Mouse (Mus musculus): Measurements from ENCODE around the gene Gm8020. TPM values are rescaled to one million over a fixed set of nuclear protein-coding genes. Genes with fewer than 3 reads are reported as not detected.
"Not testable (repeated sequence)": the region's sequence is repeated elsewhere in the genome, so short reads cannot be mapped to it uniquely, and the experiment has no call there.

The Gm8020 gene
- not detected in 2 replicates for total RNA-seq (2012; rRNA removed)

- in situ Hi-C loops (cut with MboI; ENCODE audit: low sequenced_read_pairs in 2 of 2, unreplicated experiment in 2 of 2); H3K4me3 ChIP-seq (ENCODE audit: insufficient read depth in 1 of 2, low read depth in 1 of 2, low read length in 2 of 2, poor library complexity in 1 of 2, severe bottlenecking in 1 of 2); H3K36me3 ChIP-seq (ENCODE audit: control insufficient read depth, insufficient read depth, low read length, poor library complexity, severe bottlenecking); H3K4me1 ChIP-seq (ENCODE audit: control insufficient read depth in 2 of 2, insufficient read depth in 2 of 2, low read length in 2 of 2, poor library complexity in 1 of 2); DNase-seq (ENCODE audit: low read depth, low spot score); H3K9me3 ChIP-seq (ENCODE audit: control insufficient read depth, insufficient read depth, low read depth, low read length); H3K27ac ChIP-seq (ENCODE audit: insufficient read depth, low read depth, low read length, poor library complexity, severe bottlenecking); H3K9ac ChIP-seq (ENCODE audit: insufficient read depth, low read depth, low read length, poor library complexity, severe bottlenecking): not testable (repeated sequence)
These were observed at the start of gene Gm8020 for GRCm38 (mm10) chr14:42502249-42502648. TSS of gene Gm8020 (minus strand) at chr14:42502349.

- in situ Hi-C loops (cut with MboI; ENCODE audit: low sequenced_read_pairs in 2 of 2, unreplicated experiment in 2 of 2); H3K4me1 ChIP-seq (ENCODE audit: control insufficient read depth in 2 of 2, insufficient read depth in 2 of 2, low read length in 2 of 2, poor library complexity in 1 of 2); H3K9me3 ChIP-seq (ENCODE audit: control insufficient read depth, insufficient read depth, low read depth, low read length); H3K36me3 ChIP-seq (ENCODE audit: control insufficient read depth, insufficient read depth, low read length, poor library complexity, severe bottlenecking); H3K27ac ChIP-seq (ENCODE audit: insufficient read depth, low read depth, low read length, poor library complexity, severe bottlenecking): not testable (repeated sequence)
- 0 out of 2 replicates have a peak overlapping the region, but pooled peaks have one; percentile 38 for H3K9ac ChIP-seq (ENCODE audit: insufficient read depth, low read depth, low read length, poor library complexity, severe bottlenecking)
- DNase-seq (ENCODE audit: low read depth, low spot score) = peak; percentile 33
- H3K4me3 ChIP-seq (ENCODE audit: insufficient read depth in 1 of 2, low read depth in 1 of 2, low read length in 2 of 2, poor library complexity in 1 of 2, severe bottlenecking in 1 of 2) = peak overlapping the region in 1 of 2 experiments; percentile 50; a peak in 2 of 4 replicates
These were observed 41.1 kb upstream of the Gm8020 start for GRCm38 (mm10) chr14:42543170-42543701.

- H3K36me3 ChIP-seq (ENCODE audit: control insufficient read depth, insufficient read depth, low read length, poor library complexity, severe bottlenecking); H3K27ac ChIP-seq (ENCODE audit: insufficient read depth, low read depth, low read length, poor library complexity, severe bottlenecking); H3K9ac ChIP-seq (ENCODE audit: insufficient read depth, low read depth, low read length, poor library complexity, severe bottlenecking); DNase-seq (ENCODE audit: low read depth, low spot score); in situ Hi-C loops (cut with MboI; ENCODE audit: low sequenced_read_pairs in 2 of 2, unreplicated experiment in 2 of 2); H3K4me1 ChIP-seq (ENCODE audit: control insufficient read depth in 2 of 2, insufficient read depth in 2 of 2, low read length in 2 of 2, poor library complexity in 1 of 2); H3K9me3 ChIP-seq (ENCODE audit: control insufficient read depth, insufficient read depth, low read depth, low read length): not testable (repeated sequence)
- peak overlapping the region in 1 of 2 experiments; percentile 21; a peak in 1 of 4 replicates for H3K4me3 ChIP-seq (ENCODE audit: insufficient read depth in 1 of 2, low read depth in 1 of 2, low read length in 2 of 2, poor library complexity in 1 of 2, severe bottlenecking in 1 of 2)
These were observed 40.4 kb upstream of the Gm8020 start for GRCm38 (mm10) chr14:42542316-42543169.

- H3K4me3 ChIP-seq (ENCODE audit: insufficient read depth in 1 of 2, low read depth in 1 of 2, low read length in 2 of 2, poor library complexity in 1 of 2, severe bottlenecking in 1 of 2); in situ Hi-C loops (cut with MboI; ENCODE audit: low sequenced_read_pairs in 2 of 2, unreplicated experiment in 2 of 2); H3K4me1 ChIP-seq (ENCODE audit: control insufficient read depth in 2 of 2, insufficient read depth in 2 of 2, low read length in 2 of 2, poor library complexity in 1 of 2); H3K36me3 ChIP-seq (ENCODE audit: control insufficient read depth, insufficient read depth, low read length, poor library complexity, severe bottlenecking); H3K9me3 ChIP-seq (ENCODE audit: control insufficient read depth, insufficient read depth, low read depth, low read length); DNase-seq (ENCODE audit: low read depth, low spot score); H3K27ac ChIP-seq (ENCODE audit: insufficient read depth, low read depth, low read length, poor library complexity, severe bottlenecking); H3K9ac ChIP-seq (ENCODE audit: insufficient read depth, low read depth, low read length, poor library complexity, severe bottlenecking): not testable (repeated sequence)
These were observed 22.0 kb upstream of the Gm8020 start, which contains the start of gene Gm8024 for GRCm38 (mm10) chr14:42524182-42524581. TSS of gene Gm8024 (minus strand) at chr14:42524282.

- H3K9ac ChIP-seq (ENCODE audit: insufficient read depth, low read depth, low read length, poor library complexity, severe bottlenecking); in situ Hi-C loops (cut with MboI; ENCODE audit: low sequenced_read_pairs in 2 of 2, unreplicated experiment in 2 of 2); H3K36me3 ChIP-seq (ENCODE audit: control insufficient read depth, insufficient read depth, low read length, poor library complexity, severe bottlenecking); H3K9me3 ChIP-seq (ENCODE audit: control insufficient read depth, insufficient read depth, low read depth, low read length); H3K4me1 ChIP-seq (ENCODE audit: control insufficient read depth in 2 of 2, insufficient read depth in 2 of 2, low read length in 2 of 2, poor library complexity in 1 of 2); H3K4me3 ChIP-seq (ENCODE audit: insufficient read depth in 1 of 2, low read depth in 1 of 2, low read length in 2 of 2, poor library complexity in 1 of 2, severe bottlenecking in 1 of 2); DNase-seq (ENCODE audit: low read depth, low spot score); H3K27ac ChIP-seq (ENCODE audit: insufficient read depth, low read depth, low read length, poor library complexity, severe bottlenecking): not testable (repeated sequence)
These were observed 38.6 kb downstream of the Gm8020 start, which contains the start of gene Gm8011 for GRCm38 (mm10) chr14:42463581-42463980. TSS of gene Gm8011 (plus strand) at chr14:42463881.

Other genes with a start within 250 kb of the Gm8020 start
- not detected in 2 replicates for gene Gm17026, start 242.3 kb downstream of the Gm8020 start, total RNA-seq (2012; rRNA removed)
- not detected in 2 replicates for gene Gm9611, start 205.0 kb downstream of the Gm8020 start, total RNA-seq (2012; rRNA removed)
- gene Gm7995, start 192.1 kb downstream of the Gm8020 start, total RNA-seq (2012; rRNA removed) = 0.18 and 0.21 TPM in 2 replicates
- gene Gm8005, start 62.7 kb downstream of the Gm8020 start, total RNA-seq (2012; rRNA removed) = not detected in 2 replicates
- not detected in 2 replicates for gene Gm8011, start 38.5 kb downstream of the Gm8020 start, total RNA-seq (2012; rRNA removed)
- gene Gm8024, start 21.9 kb upstream of the Gm8020 start, total RNA-seq (2012; rRNA removed) = 0.18 TPM in 1 of 2 replicates, not detected in the other
- not detected in 2 replicates for gene Gm17124, start 97.5 kb upstream of the Gm8020 start, total RNA-seq (2012; rRNA removed)
- not detected in 2 replicates for gene Gm3633, start 139.6 kb upstream of the Gm8020 start, total RNA-seq (2012; rRNA removed)
- gene Gm10378, start 153.6 kb upstream of the Gm8020 start, total RNA-seq (2012; rRNA removed) = not detected in 2 replicates